25 mouse cellular contexts compared by ENCODE assay signal in the genomic region with DNA sequence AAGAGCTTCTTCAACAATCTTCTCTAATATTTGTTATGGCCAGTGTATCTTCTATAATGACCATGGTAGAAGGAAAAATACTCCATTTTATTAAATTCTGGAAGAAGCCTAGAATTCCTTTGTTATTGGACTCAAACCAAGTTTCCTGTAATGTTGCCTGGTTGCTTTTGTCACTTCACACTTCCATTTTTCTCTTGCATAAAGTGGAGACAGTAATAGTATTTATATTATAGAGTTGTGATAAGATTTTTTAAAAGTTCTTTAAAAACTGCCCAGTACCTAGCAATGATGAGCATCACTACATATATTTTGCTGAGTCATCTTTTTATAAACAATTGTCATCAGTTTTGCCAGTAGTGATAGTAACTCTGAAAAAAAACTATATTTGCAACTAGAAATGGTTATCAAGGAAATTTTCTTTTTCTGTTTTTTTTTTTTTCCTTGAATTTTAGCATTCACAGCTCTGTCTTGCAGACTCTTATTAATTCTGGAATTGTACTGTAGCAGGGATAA.
DNase-seq lines count a peak whose midpoint lies in the region; ATAC-seq and TF ChIP-seq lines count a peak whose summit lies in the region.
"Had no signal": no experiment of that assay in that cellular context is flagged by ENCODE, and none has a peak within 500 bp of the region (broad histone marks: within the 10 kb centered on the region; RNA-seq: fewer than 3 reads in every experiment).

No protein-coding gene starts in this region.

- H3K4me3 ChIP-seq in lung, embryonic 14.5 days (ENCODE audit: low read depth, low read length): no peak overlapping the region
- H3K4me3 ChIP-seq in CH12.LX (replicated peaks in 1 of 3; ENCODE audit: low read depth in 2 of 3, low read length in 2 of 3, poor library complexity in 1 of 3) (no peak overlapping the region), MEL (ENCODE audit: control insufficient read depth in 1 of 2, insufficient read depth in 1 of 2, low read depth in 2 of 2, low read length in 2 of 2) (no peak overlapping the region)
- H3K4me3 ChIP-seq: embryonic facial prominence, embryonic 13.5 days; embryonic facial prominence, embryonic 15.5 days; erythroblast, embryonic 14.5 days; forebrain, embryonic 10.5 days; forebrain, embryonic 12.5 days had no signal

- dilution Hi-C loops in CH12.LX (cut with MboI; ENCODE audit: extremely low pct_ligation_motif_present, extremely low pct_unique_long_range_greater_than_20kb, low sequenced_read_pairs): no loop called here

- in situ Hi-C loops in CH12.LX (cut with MboI; ENCODE audit: low pct_ligation_motif_present, low pct_unique_long_range_greater_than_20kb, low sequenced_read_pairs): no loop called here

- TF ChIP-seq RAD21 in CH12.LX (IDR thresholded peaks at IDR 0.05; ENCODE audit: low read depth, low read length) (no peak), MEL (IDR thresholded peaks at IDR 0.05; ENCODE audit: low read depth, low read length) (no peak)

- no peaks in the 10 kb centered on the region for H3K27me3 ChIP-seq in lung, embryonic 14.5 days (ENCODE audit: insufficient read depth, low read length)
- no peaks in the 10 kb centered on the region for H3K27me3 ChIP-seq in CH12.LX (replicated peaks)
- H3K27me3 ChIP-seq in MEL (ENCODE audit: control insufficient read depth in 1 of 2, insufficient read depth in 2 of 2, low read length in 2 of 2): no peaks in the 10 kb centered on the region
- H3K27me3 ChIP-seq: embryonic facial prominence, embryonic 13.5 days; embryonic facial prominence, embryonic 15.5 days; forebrain, embryonic 12.5 days had no signal

- peak; percentile 85 for DNase-seq in lung, embryonic 14.5 days
- DNase-seq in lung, postnatal 4 days: no peak
- DNase-seq in CH12.LX (ENCODE audit: extremely low read depth) (no peak), MEL (ENCODE audit: low read depth, low spot score) (no peak)
- DNase-seq in right cerebral cortex, postnatal 4 days: no peak
- DNase-seq: adrenal gland, adult 2 months; adrenal gland, postnatal 10 days; adrenal gland, postnatal 25 days; B cell, adult 2 months; cerebellum, adult 11 months; cerebellum, adult 18-20 months; cerebellum, adult 8-10 months; cerebellum, adult 9-11 months; cerebellum, postnatal 14 days; cerebellum, postnatal 36 days; embryo, embryonic 11 days had no signal

- TF ChIP-seq CTCF in lung, embryonic 14.5 days (IDR thresholded peaks at IDR 0.05; ENCODE audit: low read depth): no peak
- no peak for TF ChIP-seq CTCF in CH12.LX (conservative IDR thresholded peaks at IDR 0.05 in 1 of 2, IDR thresholded peaks at IDR 0.05 in 1 of 2; ENCODE audit: low read depth in 2 of 2, low read length in 2 of 2)
- no peak for TF ChIP-seq CTCF in MEL (IDR thresholded peaks at IDR 0.05 in 2 of 3, conservative IDR thresholded peaks at IDR 0.05 in 1 of 3; ENCODE audit: control insufficient read depth in 1 of 3, insufficient read depth in 1 of 3, low read depth in 2 of 3, low read length in 3 of 3, poor library complexity in 1 of 3, severe bottlenecking in 1 of 3)

- H3K27ac ChIP-seq in lung, embryonic 14.5 days (ENCODE audit: low read depth): no peak overlapping the region
- H3K27ac ChIP-seq in CH12.LX (ENCODE audit: insufficient read depth, low read depth) (no peak overlapping the region), MEL (ENCODE audit: control insufficient read depth, low read depth, low read length) (no peak overlapping the region)
- H3K27ac ChIP-seq: embryonic facial prominence, embryonic 13.5 days; embryonic facial prominence, embryonic 15.5 days; forebrain, embryonic 10.5 days; forebrain, embryonic 12.5 days had no signal

- peak; percentile 84; the same call in 1 of the 2 replicates for ATAC-seq in lung, embryonic 14.5 days (ENCODE audit: insufficient read depth)
- ATAC-seq: CD4-positive, CD25-positive, alpha-beta regulatory T cell, adult 4 months; forebrain, embryonic 14.5 days; forebrain, embryonic 16.5 days had no signal

- H3K9ac ChIP-seq in lung, embryonic 14.5 days: no peak overlapping the region
- H3K9ac ChIP-seq in CH12.LX (ENCODE audit: insufficient read depth, low read depth): no peak overlapping the region
- no peak overlapping the region for H3K9ac ChIP-seq in MEL (ENCODE audit: control insufficient read depth, low read depth, low read length, poor library complexity, severe bottlenecking)
- H3K9ac ChIP-seq: embryonic facial prominence, embryonic 13.5 days; embryonic facial prominence, embryonic 15.5 days; forebrain, embryonic 12.5 days had no signal

- H3K79me2 ChIP-seq in CH12.LX (replicated peaks; ENCODE audit: control insufficient read depth, extremely low read depth, insufficient read depth, poor library complexity, severe bottlenecking) (no peaks in the 10 kb centered on the region), MEL (ENCODE audit: control insufficient read depth, insufficient read depth, low read length, poor library complexity) (no peaks in the 10 kb centered on the region)

- no peaks in the 10 kb centered on the region for H3K4me1 ChIP-seq in lung, embryonic 14.5 days (ENCODE audit: insufficient read depth)
- H3K4me1 ChIP-seq in CH12.LX (ENCODE audit: control insufficient read depth in 1 of 2, insufficient read depth in 2 of 2): no peaks in the 10 kb centered on the region
- H3K4me1 ChIP-seq in MEL (ENCODE audit: control insufficient read depth in 1 of 2, insufficient read depth in 2 of 2, low read length in 2 of 2): no peaks in the 10 kb centered on the region
- H3K4me1 ChIP-seq: embryonic facial prominence, embryonic 13.5 days; embryonic facial prominence, embryonic 15.5 days; forebrain, embryonic 12.5 days had no signal

- TF ChIP-seq EP300 in CH12.LX (IDR thresholded peaks at IDR 0.05; ENCODE audit: low read length) (no peak), MEL (IDR thresholded peaks at IDR 0.05; ENCODE audit: low read depth in 1 of 2, low read length in 2 of 2) (no peak)

- H3K9me3 ChIP-seq in lung, embryonic 14.5 days (ENCODE audit: low read depth, low read length): no peaks in the 10 kb centered on the region
- peaks cover 24% of the 10 kb centered on the region for H3K9me3 ChIP-seq in CH12.LX (replicated peaks; ENCODE audit: low read length)
- no peaks in the 10 kb centered on the region for H3K9me3 ChIP-seq in MEL (replicated peaks; ENCODE audit: insufficient read depth, low read length)
- H3K9me3 ChIP-seq: embryonic facial prominence, embryonic 13.5 days; embryonic facial prominence, embryonic 15.5 days; forebrain, embryonic 10.5 days; forebrain, embryonic 12.5 days; G1E had no signal

- H3K4me2 ChIP-seq in lung, embryonic 14.5 days: no peak overlapping the region
- H3K4me2 ChIP-seq in CH12.LX (ENCODE audit: insufficient read depth, low read depth, poor library complexity, severe bottlenecking): no peak overlapping the region
- H3K4me2 ChIP-seq: embryonic facial prominence, embryonic 13.5 days; embryonic facial prominence, embryonic 15.5 days; forebrain, embryonic 12.5 days had no signal

- TF ChIP-seq POLR2A in CH12.LX (IDR thresholded peaks at IDR 0.05; ENCODE audit: low read depth, low read length) (no peak), MEL (IDR thresholded peaks at IDR 0.05; ENCODE audit: control insufficient read depth in 1 of 2, insufficient read depth in 1 of 2, low read depth in 1 of 2, low read length in 2 of 2, poor library complexity in 1 of 2) (no peak)

- H3K36me3 ChIP-seq in lung, embryonic 14.5 days (ENCODE audit: insufficient read depth): no peaks in the 10 kb centered on the region
- no peaks in the 10 kb centered on the region for H3K36me3 ChIP-seq in CH12.LX (replicated peaks in 1 of 2; ENCODE audit: control insufficient read depth in 1 of 2, insufficient read depth in 1 of 2, low read length in 1 of 2)
- H3K36me3 ChIP-seq in MEL (ENCODE audit: control insufficient read depth in 1 of 2, insufficient read depth in 2 of 2, low read length in 2 of 2): no peaks in the 10 kb centered on the region
- H3K36me3 ChIP-seq: embryonic facial prominence, embryonic 13.5 days; embryonic facial prominence, embryonic 15.5 days; forebrain, embryonic 10.5 days; forebrain, embryonic 12.5 days; G1E had no signal

TF ChIP-seq in CH12.LX, 34 proteins besides CTCF, POLR2A, EP300 and RAD21:
- TF ChIP-seq ZKSCAN1 (IDR thresholded peaks at IDR 0.05; ENCODE audit: borderline replicate concordance, low read depth, low read length) (no peak), MAFK (IDR thresholded peaks at IDR 0.05; ENCODE audit: insufficient replicate concordance, low read length) (peak; percentile 75), ZC3H11A (IDR thresholded peaks at IDR 0.05; ENCODE audit: low read depth, low read length) (no peak), BHLHE40 (IDR thresholded peaks at IDR 0.05; ENCODE audit: low read depth, low read length) (no peak)

TF ChIP-seq in MEL, 35 proteins besides CTCF, POLR2A, EP300 and RAD21:
- TF ChIP-seq TAL1 (IDR thresholded peaks at IDR 0.05; ENCODE audit: low read length) (no peak), TCF12 (IDR thresholded peaks at IDR 0.05; ENCODE audit: low read depth, low read length) (no peak), MAFK (IDR thresholded peaks at IDR 0.05; ENCODE audit: borderline replicate concordance, low read depth, low read length) (peak; percentile 39; the same call in 1 of the 2 replicates), CHD1 (IDR thresholded peaks at IDR 0.05; ENCODE audit: low read depth, low read length) (no peak)
TF ChIP-seq in MEL: peak in this region for 1.
